Mouse (Mus musculus) cerebellum, postnatal 10 days (tissue): ENCODE measurements at regions not wholly inside any gene's neighbourhood (a gene's known extent, or its start where the extent isn't known, plus 50 kb on each side); places are given as distances from the start of the nearest gene placed in this dataset.

Experiments used
- DNase-seq, 2 experiments: peaks; one replicate each; pipeline ENCODE4 v3.0.0; 2021; ENCODE audit warnings: mixed read lengths in 2 of 2

DNA sequence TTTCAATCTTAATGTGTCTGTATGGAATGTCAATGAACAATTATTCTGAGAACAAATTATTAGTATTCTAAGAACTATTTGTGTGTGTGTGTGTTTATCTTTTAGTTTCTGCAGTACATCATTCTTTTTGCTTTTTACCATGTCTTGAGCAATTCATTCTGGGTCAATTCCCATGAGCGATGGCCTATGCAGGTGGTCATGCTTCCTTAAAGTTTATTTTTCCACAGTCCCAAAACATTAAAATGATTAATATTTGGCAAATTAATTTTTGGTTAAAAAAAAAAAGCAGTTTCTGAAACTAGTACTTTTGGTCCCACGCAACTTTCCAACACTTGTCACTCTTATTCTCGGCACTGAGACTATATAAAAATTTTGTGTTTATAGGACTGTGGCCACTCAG is 416.8 kb upstream of the Rgmb start:
- no peak for DNase-seq

DNA sequence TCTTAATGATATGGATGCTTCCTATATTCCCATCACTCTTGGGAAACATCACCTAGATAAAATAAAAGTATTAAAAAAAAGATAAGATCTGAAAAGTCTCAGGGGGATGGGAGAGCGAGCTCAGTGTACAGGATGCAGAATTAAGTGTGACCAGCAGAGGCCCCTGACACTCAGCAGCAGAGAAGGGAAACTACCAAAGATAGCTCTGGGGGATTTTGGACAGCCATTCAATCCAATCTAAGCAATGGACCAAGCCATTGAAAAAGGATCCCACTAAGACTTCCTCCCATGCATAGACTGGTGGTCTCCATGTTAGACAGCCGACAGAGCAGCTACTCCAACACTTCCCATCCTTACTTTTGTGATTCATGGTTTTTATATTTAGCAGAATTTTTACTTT is 390.4 kb upstream of the Rgmb start:
- no peak for DNase-seq

DNA sequence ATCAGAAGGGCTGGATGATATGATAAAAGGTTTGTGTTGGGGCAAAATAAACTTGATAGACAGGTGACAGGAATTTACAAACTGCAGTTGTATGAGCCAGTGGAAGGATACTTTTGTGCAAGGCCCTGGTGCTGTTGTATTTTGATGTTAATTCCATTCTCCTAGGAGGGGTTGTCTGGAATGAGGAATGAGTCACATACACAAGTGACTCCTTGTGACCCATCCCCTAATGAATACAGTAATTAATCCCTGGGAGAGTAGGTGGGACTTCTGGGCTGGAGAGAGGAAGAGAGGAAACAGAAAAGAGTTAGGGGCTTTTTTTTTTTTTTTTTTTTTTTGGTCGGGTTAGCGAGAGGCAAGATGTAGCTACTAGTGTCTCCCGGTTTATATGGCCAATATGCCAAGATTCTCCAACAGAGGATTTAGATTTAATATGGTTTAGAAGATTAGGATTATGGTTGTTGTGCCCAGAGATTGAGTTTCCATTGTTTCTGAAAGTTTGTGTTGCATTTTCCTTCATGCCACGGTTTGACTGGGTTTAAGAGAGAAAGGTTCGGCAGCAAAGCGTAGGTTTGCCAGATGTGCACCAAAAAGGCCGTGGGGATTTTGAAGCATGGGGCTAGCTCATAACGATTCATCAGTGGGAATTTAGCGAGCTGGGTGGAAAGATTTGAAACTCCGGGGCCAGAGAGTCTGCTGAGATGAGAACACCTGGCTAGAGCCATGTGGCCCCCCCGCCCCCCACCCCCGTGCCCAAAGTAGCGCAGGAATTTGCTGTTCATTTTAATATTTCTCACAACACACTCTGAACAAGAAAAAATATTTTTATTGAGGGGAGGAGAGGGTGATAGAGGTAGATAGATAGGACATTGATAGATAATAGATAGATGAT is 389.1 kb upstream of the Rgmb start:
- DNase-seq: no peak

DNA sequence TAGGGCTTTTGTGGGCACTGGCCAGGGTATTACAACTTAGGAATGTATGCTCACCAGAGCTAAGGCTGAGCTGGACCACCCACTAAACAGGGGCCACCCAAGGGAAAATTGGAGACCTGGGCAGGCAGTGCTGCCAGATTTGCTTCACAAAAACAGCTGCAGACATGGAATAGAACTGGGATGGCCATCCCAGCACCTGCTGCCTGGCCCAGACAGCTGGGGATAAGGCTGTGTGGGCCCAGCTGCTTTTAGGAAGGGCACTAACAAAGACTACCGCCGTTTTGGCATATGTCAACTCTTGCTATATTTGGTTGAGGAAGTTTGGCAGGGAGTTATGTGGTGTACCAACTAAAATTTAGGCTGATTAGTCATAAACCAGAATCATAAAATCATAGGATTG is 387.8 kb upstream of the Rgmb start:
- peak; percentile 8 to 28 for DNase-seq

DNA sequence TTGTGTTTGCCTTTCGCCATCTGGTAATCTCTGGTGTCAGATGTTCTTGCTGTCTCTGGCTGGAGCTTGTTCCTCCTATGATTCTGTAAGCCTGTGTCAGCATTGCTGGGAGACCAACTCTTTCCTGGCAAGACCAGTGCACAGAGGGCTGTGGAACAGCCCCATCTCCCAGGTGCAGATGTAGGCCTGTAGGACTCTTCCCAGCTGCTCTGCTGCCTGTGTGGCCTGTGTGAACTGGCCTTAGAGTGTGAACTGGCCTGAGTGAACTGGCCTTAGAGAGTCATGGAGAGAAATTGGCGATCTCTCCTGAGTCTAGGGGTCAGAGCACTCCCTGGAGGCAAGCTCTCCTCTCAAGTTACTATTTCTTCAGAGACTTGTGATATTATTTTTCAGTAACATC is 386.0 kb upstream of the Rgmb start:
- peak in 1 of 2 experiments; percentile 5 for DNase-seq

DNA sequence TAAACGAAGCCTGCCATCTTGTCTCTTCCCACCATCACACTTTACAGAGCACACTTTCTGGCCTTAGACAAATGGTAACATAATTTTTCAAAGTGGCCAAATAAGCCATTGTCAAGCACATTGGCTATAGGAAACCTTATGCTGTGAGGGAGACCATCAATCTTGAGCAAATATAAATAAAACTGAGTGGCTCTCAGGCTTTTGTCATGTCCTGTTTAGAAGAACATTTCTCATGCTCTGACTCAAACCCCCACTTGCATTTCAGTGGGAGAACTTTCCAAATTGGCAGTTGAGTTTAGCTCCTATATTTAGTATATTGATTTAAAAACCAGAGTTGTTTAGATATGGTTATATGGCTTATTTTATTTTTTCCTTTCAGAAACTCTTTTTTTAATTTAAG is 362.8 kb upstream of the Rgmb start:
- DNase-seq: no peak

DNA sequence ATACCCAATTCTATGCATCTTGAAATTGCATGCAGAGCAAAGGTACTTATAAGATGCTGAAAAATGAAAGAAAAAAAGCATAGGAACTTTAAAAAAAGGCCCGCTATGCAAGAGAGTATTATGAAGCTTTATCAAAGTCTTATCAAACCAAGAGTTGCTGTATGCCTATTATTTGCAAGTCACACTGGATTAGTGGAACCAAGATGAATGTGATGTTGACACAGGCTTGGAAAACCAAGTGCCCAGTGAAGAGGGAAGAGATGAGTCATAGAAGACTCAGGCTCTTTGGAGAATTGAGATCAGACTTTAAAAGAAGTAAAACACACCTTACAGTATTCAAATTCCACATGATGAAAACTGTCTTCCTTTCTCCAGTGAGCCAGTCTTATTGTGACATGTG is 350.0 kb upstream of the Rgmb start:
- DNase-seq: no peak

DNA sequence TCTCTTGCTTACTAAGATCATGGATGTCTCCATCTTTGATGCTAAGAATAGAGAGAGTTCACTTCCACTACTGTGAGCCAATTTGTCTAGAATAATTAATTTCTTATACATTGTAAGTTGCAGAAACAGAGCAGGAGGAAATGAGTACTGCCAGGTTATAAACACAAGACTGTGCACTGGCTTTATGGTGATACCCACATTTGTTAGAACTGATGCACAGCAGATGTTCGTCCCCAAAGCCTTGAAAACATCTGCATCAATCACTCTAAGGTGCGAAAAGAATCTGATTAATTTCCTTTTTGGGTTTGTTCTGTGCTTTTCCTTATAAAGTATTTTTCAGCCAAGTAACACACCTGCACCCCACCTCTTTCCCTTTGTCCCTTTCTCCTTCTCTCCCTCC is 347.3 kb upstream of the Rgmb start:
- no peak for DNase-seq

DNA sequence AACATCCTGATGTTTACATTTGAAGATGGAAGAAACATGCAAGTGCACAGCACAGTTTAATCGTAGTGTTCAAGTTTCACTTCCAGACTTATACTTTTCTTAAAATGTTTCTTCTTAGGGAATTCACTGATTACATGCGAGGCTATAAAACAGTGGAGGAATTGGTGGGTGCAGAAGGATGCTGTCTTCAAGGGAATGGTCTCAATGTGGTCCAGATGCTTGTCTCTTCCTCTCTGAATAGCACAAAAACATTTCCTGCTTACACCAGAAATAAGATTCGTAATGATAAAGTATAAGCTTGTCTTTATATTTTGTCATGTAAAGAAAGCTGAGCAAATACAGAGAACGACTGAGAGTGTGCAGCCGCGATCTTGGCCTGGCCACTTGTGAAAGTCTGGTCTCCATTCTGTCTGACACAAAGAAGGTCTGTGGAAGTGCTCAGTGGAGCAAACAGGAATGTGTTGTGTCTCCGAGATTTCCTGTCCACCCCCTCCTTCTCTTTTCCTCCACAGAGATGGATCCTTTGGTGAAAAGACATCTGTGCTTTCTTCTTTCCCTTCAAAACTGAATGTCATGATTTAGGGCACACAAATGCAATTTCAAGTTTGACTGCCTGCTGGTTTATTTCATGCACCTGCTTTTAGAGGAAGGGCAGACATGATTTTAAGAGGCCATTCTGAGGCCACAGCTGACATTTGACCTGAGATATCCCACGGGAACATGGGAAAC is 346.1 kb upstream of the Rgmb start:
- peak in 1 of 2 experiments; percentile 1 for DNase-seq

DNA sequence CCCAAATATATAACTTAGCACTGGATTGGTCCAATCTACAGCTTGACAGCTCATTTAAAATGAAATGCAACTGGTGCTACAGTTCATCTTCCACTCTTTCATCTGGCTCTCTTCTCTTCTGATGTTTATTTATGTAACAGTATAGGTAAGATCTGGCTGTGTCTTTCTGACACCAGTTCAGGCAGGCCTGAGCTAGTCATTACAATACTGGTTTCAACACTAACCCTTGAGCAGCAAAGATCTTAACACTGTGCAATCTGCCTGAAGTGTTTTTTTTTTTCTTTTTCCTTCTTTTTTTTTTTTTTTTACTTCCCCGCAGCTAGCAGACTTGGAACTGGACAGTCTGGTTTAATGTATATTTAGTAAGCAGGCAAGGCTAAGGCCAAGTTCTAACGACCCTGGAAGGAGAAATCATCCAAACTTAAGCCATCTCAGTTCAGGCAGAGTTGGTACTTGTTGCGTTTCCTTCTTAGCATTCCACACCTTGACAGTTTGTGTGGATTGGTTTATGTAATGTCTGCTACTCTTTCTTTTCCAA is 342.8 kb upstream of the Rgmb start:
- no peak for DNase-seq

DNA sequence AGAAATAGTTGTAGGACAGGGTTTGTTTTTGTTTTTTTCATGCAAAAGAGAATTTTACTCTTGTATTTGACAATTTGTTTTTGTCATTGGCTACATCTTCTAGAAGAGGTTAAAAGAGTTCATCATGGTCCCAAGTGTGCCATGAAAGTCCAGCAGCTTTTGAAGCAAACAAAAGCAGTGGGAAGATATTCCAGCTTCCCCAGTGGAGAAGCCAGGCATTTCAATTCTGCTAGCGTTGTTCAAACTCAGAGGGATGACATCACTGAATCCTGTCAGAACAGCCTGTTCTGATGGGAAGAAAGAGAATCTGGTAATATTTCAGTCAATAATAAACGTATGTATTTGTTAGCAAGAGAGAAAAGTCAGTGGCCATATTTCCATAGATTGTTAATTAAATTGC is 335.9 kb upstream of the Rgmb start:
- DNase-seq: no peak

DNA sequence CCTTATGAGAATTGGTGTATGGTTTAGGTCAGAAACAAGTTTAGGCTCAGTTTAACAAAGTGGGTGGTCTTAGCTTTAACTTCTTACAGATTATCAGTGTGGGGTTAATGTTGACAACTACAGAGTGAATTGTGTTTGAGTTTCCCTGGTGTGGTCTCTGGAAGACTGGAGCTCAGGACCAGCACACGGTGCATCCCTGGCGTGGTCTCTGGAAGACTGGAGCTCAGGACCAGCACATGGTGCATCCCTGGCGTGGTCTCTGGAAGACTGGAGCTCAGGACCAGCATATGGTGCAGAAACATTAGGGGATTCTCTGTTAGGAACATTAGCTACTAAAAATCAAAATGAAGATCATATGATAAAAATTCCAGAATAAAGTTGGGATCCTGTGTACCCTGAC is 327.3 kb upstream of the Rgmb start:
- no peak for DNase-seq

DNA sequence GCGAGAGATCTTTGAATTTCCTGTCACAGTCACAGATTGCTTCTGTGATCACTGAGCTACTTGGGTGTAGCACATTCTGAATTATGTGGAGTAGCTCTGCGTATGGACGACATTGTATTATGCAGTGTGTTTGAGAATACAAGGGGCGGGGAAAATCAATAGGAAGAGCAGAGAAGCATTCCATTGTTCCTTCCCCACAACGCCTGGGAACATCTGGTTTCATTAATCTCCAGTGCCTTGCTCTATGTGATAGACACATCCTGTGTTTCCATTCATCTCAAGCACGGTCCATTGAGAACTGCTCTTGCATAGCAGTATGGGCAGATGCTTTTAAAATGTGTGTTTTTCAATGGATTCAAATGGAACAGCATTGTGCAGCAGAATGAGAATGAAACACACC is 326.9 kb upstream of the Rgmb start:
- no peak for DNase-seq

DNA sequence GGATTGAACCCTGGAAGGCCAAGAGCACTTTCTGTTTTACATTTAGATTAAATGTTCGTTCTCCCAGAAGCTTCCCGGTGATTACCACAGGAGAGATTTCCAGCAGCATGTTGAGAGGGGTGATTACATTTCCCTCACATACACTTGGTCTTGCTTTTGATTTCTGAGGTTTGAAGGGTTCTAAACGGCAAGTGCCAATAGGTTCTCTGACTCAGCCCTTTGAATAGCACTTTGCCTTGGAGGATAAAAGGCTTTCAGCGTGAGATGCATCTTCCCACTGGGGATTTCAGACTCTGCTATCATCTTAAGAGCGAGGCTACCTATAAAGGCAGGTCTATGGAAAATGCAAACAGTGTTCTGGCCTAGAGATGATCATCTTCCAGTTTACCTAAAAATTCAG is 326.3 kb upstream of the Rgmb start:
- no peak for DNase-seq

DNA sequence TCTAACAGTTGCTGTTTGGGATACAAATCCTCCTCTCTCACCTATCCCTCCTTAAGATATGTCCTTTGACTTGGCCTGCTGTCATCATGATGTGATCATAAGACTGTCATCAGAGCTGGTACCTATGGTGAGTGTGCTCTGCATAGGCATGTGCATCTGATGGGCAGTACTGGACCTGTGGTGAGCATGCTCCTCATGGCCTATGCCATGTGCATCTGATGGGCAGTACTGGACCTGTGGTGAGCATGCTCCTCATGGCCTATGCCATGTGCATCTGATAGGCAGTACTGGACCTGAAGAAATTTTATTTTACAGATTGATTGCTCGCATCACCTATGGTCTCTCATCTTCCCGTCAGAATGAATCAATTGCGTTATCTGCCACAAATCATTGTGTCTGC is 325.8 kb upstream of the Rgmb start:
- DNase-seq: no peak

DNA sequence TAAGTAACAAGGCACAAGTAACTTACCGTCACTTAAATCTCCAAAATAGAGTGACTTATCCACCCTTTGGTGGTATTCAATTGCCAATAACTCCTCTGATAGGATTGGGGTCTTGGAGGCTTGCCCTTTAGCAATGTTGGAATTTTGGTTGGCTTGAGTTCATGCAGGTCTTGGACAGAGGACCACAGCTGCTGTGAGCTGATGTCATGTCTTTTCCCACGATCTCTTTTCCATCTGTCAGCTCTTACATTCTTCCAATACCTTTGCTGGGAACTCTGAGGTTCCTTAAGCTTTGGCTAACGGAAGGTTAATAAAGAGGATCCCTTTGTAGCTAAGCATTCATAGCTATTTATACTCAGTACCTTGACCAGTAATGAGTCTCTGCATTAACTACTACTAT is 324.7 kb upstream of the Rgmb start:
- no peak for DNase-seq
